In genomic region chr13:55510332-55510667, GRCm38 (mm10) we compare ENCODE assay signal across 8 mouse cellular contexts. TPM values are rescaled to one million over a fixed set of nuclear protein-coding genes. Genes with fewer than 3 reads are reported as not detected.
A peak's percentile ranks its signal among the peaks of the same experiment; 100 is the strongest.
DNase-seq lines count a peak whose midpoint lies in the region; ATAC-seq and TF ChIP-seq lines count a peak whose summit lies in the region.

No protein-coding gene starts in this region.

- peaks cover 52% of the 10 kb centered on the region for H3K36me3 ChIP-seq in kidney, embryonic 15.5 days
- peaks cover 54% of the 10 kb centered on the region for H3K36me3 ChIP-seq in embryonic facial prominence, embryonic 12.5 days
- peaks cover 22% of the 10 kb centered on the region for H3K36me3 ChIP-seq in limb, embryonic 11.5 days (ENCODE audit: control insufficient read depth, insufficient read depth, low read length)
- peaks cover 32% of the 10 kb centered on the region for H3K36me3 ChIP-seq in neural tube, embryonic 14.5 days (ENCODE audit: control insufficient read depth, insufficient read depth, low read length)

- peaks cover 6% of the 10 kb centered on the region; the same call in 1 of the 2 replicates for H3K27me3 ChIP-seq in kidney, embryonic 15.5 days
- H3K27me3 ChIP-seq in embryonic facial prominence, embryonic 12.5 days, result no peaks in the 10 kb centered on the region
- H3K27me3 ChIP-seq in limb, embryonic 11.5 days (ENCODE audit: control insufficient read depth, insufficient read depth, low read length), result no peaks in the 10 kb centered on the region
- H3K27me3 ChIP-seq in neural tube, embryonic 14.5 days (ENCODE audit: control insufficient read depth, insufficient read depth, low read length), result no peaks in the 10 kb centered on the region
- no peaks in the 10 kb centered on the region for H3K27me3 ChIP-seq in cerebellum, adult 2 months (ENCODE audit: control insufficient read depth, insufficient read depth, low read length)

- H3K4me3 ChIP-seq in kidney, embryonic 15.5 days (replicated peaks), result peak overlapping the region; percentile 89; the same call in 1 of the 2 replicates
- peak overlapping the region; percentile 89; the same call in 1 of the 2 replicates for H3K4me3 ChIP-seq in embryonic facial prominence, embryonic 12.5 days
- no peak overlapping the region for H3K4me3 ChIP-seq in limb, embryonic 11.5 days (ENCODE audit: low read depth, low read length)
- H3K4me3 ChIP-seq in neural tube, embryonic 14.5 days (ENCODE audit: low read depth, low read length), result no peak overlapping the region
- no peak overlapping the region for H3K4me3 ChIP-seq in cerebellum, adult 2 months (replicated peaks; ENCODE audit: insufficient read depth, low read depth, low read length)

- no peak for ATAC-seq in kidney, embryonic 15.5 days (replicated peaks; ENCODE audit: low FRiP score)
- ATAC-seq in embryonic facial prominence, embryonic 12.5 days (ENCODE audit: insufficient number of reproducible peaks, insufficient read depth, low FRiP score, low TSS enrichment), result peak; percentile 6; the same call in 1 of the 2 replicates
- no peak for ATAC-seq in limb, embryonic 11.5 days (ENCODE audit: insufficient number of reproducible peaks, low FRiP score, low TSS enrichment, low read depth)
- no peak for ATAC-seq in neural tube, embryonic 14.5 days (ENCODE audit: low read depth)

- H3K27ac ChIP-seq in kidney, embryonic 15.5 days, result peak overlapping the region; percentile 94
- peak overlapping the region; percentile 88 for H3K27ac ChIP-seq in embryonic facial prominence, embryonic 12.5 days
- no peak overlapping the region for H3K27ac ChIP-seq in limb, embryonic 11.5 days (replicated peaks; ENCODE audit: low read depth, low read length)
- peak overlapping the region; percentile 45 for H3K27ac ChIP-seq in neural tube, embryonic 14.5 days (ENCODE audit: low read depth, low read length)
- H3K27ac ChIP-seq in cerebellum, adult 2 months (ENCODE audit: insufficient read depth, low read length), result no peak overlapping the region

- H3K4me2 ChIP-seq in kidney, embryonic 15.5 days, result peak overlapping the region; percentile 89
- peak overlapping the region; percentile 66 for H3K4me2 ChIP-seq in embryonic facial prominence, embryonic 12.5 days (replicated peaks)
- H3K4me2 ChIP-seq in limb, embryonic 11.5 days (ENCODE audit: low read depth, severe bottlenecking), result peak overlapping the region; percentile 86; the same call in 1 of the 2 replicates
- H3K4me2 ChIP-seq in neural tube, embryonic 14.5 days (ENCODE audit: low read depth, low read length), result no peak overlapping the region

- WGBS in kidney, embryonic 15.5 days, result 26% methylated on average over 3 of the region's 3 CpGs
- 24% methylated on average over 3 of the region's 3 CpGs for WGBS in embryonic facial prominence, embryonic 12.5 days
- 19% methylated on average over 3 of the region's 3 CpGs for WGBS in limb, embryonic 11.5 days
- 25% methylated on average over 3 of the region's 3 CpGs for WGBS in neural tube, embryonic 14.5 days
- WGBS in cerebellum, adult 2 months, result 91% methylated on average over 3 of the region's 3 CpGs

- no peak for TF ChIP-seq CTCF in cerebellum, adult 2 months (IDR thresholded peaks at IDR 0.05; ENCODE audit: borderline replicate concordance, insufficient read depth, low read depth, low read length)

- no peak for TF ChIP-seq POLR2A in cerebellum, adult 2 months (IDR thresholded peaks at IDR 0.05; ENCODE audit: borderline replicate concordance, insufficient read depth, low read length)

- H3K9me3 ChIP-seq in kidney, embryonic 15.5 days (replicated peaks), result no peaks in the 10 kb centered on the region
- no peaks in the 10 kb centered on the region for H3K9me3 ChIP-seq in embryonic facial prominence, embryonic 12.5 days
- no peaks in the 10 kb centered on the region for H3K9me3 ChIP-seq in limb, embryonic 11.5 days (ENCODE audit: control insufficient read depth, low read length)
- H3K9me3 ChIP-seq in neural tube, embryonic 14.5 days (ENCODE audit: control insufficient read depth, low read length), result no peaks in the 10 kb centered on the region

- H3K9ac ChIP-seq in kidney, embryonic 15.5 days, result no peak overlapping the region
- 0 out of 2 replicates have a peak overlapping the region, but pooled peaks have one; percentile 87 for H3K9ac ChIP-seq in embryonic facial prominence, embryonic 12.5 days
- H3K9ac ChIP-seq in limb, embryonic 11.5 days (ENCODE audit: low read length), result no peak overlapping the region
- H3K9ac ChIP-seq in neural tube, embryonic 14.5 days (replicated peaks; ENCODE audit: low read depth, low read length), result 0 out of 2 replicates have a peak overlapping the region, but pooled peaks have one; percentile 32

- no peak for DNase-seq in kidney, adult 8-10 months
- DNase-seq in limb, embryonic 11.5 days (ENCODE audit: low spot score), result no peak
- DNase-seq in right cerebral cortex, postnatal 14 days, result no peak
- no peak for DNase-seq in cerebellum, adult 2 months
- DNase-seq in adrenal gland, postnatal 4 days (ENCODE audit: low spot score in 2 of 2), result no peak

- peaks cover 37% of the 10 kb centered on the region for H3K4me1 ChIP-seq in kidney, embryonic 15.5 days
- H3K4me1 ChIP-seq in embryonic facial prominence, embryonic 12.5 days, result peaks cover 28% of the 10 kb centered on the region
- H3K4me1 ChIP-seq in limb, embryonic 11.5 days (ENCODE audit: control insufficient read depth, insufficient read depth, low read length), result peaks cover 27% of the 10 kb centered on the region
- peaks cover 23% of the 10 kb centered on the region for H3K4me1 ChIP-seq in neural tube, embryonic 14.5 days (ENCODE audit: control insufficient read depth, insufficient read depth, low read length)
- peaks cover 9% of the 10 kb centered on the region for H3K4me1 ChIP-seq in cerebellum, adult 2 months (ENCODE audit: control insufficient read depth, insufficient read depth, low read length)

RNA-seq across cellular contexts. Expression of gene Pdlim7, which starts 3.2 kb away (rescaled TPM):
- polyA plus RNA-seq in kidney, embryonic 15.5 days (2015; fragmentation: Nextera tagmentation; extraction: Ambion mirVana), result 141 and 169 TPM in 2 replicates
- polyA plus RNA-seq in embryonic facial prominence, embryonic 12.5 days (2016; fragmentation: Nextera tagmentation; extraction: Ambion mirVana), result 172 and 182 TPM in 2 replicates
- polyA plus RNA-seq in limb, embryonic 11.5 days (2014; fragmentation: Nextera tagmentation; extraction: Ambion mirVana), result 154 and 155 TPM in 2 replicates
- 142 and 163 TPM in 2 replicates for polyA plus RNA-seq in neural tube, embryonic 14.5 days (2014; fragmentation: Nextera tagmentation; extraction: Ambion mirVana)
- polyA plus RNA-seq in cerebellum, adult 2 months (2012; rRNA removed), result 66.8 and 67.2 TPM in 2 replicates
- 10 to 100 TPM; 44.5 to 47.1 TPM for total RNA-seq in adrenal gland, postnatal 4 days (2021)

RNA-seq across cellular contexts. Expression of gene Dok3, which starts 18.8 kb away (rescaled TPM):
- polyA plus RNA-seq in kidney, embryonic 15.5 days (2015; fragmentation: Nextera tagmentation; extraction: Ambion mirVana), result 2.9 and 3.0 TPM in 2 replicates
- polyA plus RNA-seq in embryonic facial prominence, embryonic 12.5 days (2016; fragmentation: Nextera tagmentation; extraction: Ambion mirVana), result 2.5 and 3.0 TPM in 2 replicates
- 1.6 and 2.7 TPM in 2 replicates for polyA plus RNA-seq in limb, embryonic 11.5 days (2014; fragmentation: Nextera tagmentation; extraction: Ambion mirVana)
- 4.2 and 4.6 TPM in 2 replicates for polyA plus RNA-seq in neural tube, embryonic 14.5 days (2014; fragmentation: Nextera tagmentation; extraction: Ambion mirVana)
- polyA plus RNA-seq in cerebellum, adult 2 months (2012; rRNA removed), result 9.3 and 9.8 TPM in 2 replicates
- total RNA-seq in adrenal gland, postnatal 4 days (2021), result 1 to 10 TPM; 2.6 to 4.7 TPM

RNA-seq across cellular contexts. Expression of gene Dbn1, which starts 22.4 kb away (rescaled TPM):
- polyA plus RNA-seq in kidney, embryonic 15.5 days (2015; fragmentation: Nextera tagmentation; extraction: Ambion mirVana), result 168 and 193 TPM in 2 replicates
- 383 and 387 TPM in 2 replicates for polyA plus RNA-seq in embryonic facial prominence, embryonic 12.5 days (2016; fragmentation: Nextera tagmentation; extraction: Ambion mirVana)
- polyA plus RNA-seq in limb, embryonic 11.5 days (2014; fragmentation: Nextera tagmentation; extraction: Ambion mirVana), result 299 and 318 TPM in 2 replicates
- polyA plus RNA-seq in neural tube, embryonic 14.5 days (2014; fragmentation: Nextera tagmentation; extraction: Ambion mirVana), result 376 and 450 TPM in 2 replicates
- 97.4 and 108 TPM in 2 replicates for polyA plus RNA-seq in cerebellum, adult 2 months (2012; rRNA removed)
- total RNA-seq in adrenal gland, postnatal 4 days (2021), result 10 to 100 TPM; 56.4 to 75.6 TPM

RNA-seq across cellular contexts. Expression of gene Ddx41, which starts 26.2 kb away (rescaled TPM):
- 80.4 and 87.4 TPM in 2 replicates for polyA plus RNA-seq in kidney, embryonic 15.5 days (2015; fragmentation: Nextera tagmentation; extraction: Ambion mirVana)
- 78.5 and 80.3 TPM in 2 replicates for polyA plus RNA-seq in embryonic facial prominence, embryonic 12.5 days (2016; fragmentation: Nextera tagmentation; extraction: Ambion mirVana)
- polyA plus RNA-seq in limb, embryonic 11.5 days (2014; fragmentation: Nextera tagmentation; extraction: Ambion mirVana), result 82.5 and 84.0 TPM in 2 replicates
- 51.3 and 54.1 TPM in 2 replicates for polyA plus RNA-seq in neural tube, embryonic 14.5 days (2014; fragmentation: Nextera tagmentation; extraction: Ambion mirVana)
- 66.3 and 70.3 TPM in 2 replicates for polyA plus RNA-seq in cerebellum, adult 2 months (2012; rRNA removed)
- 10 to 100 TPM; 54.0 to 57.4 TPM for total RNA-seq in adrenal gland, postnatal 4 days (2021)

RNA-seq across cellular contexts. Expression of gene Prr7, which starts 46.2 kb away (rescaled TPM):
- polyA plus RNA-seq in kidney, embryonic 15.5 days (2015; fragmentation: Nextera tagmentation; extraction: Ambion mirVana), result 0.70 and 0.75 TPM in 2 replicates
- 1.1 and 1.3 TPM in 2 replicates for polyA plus RNA-seq in embryonic facial prominence, embryonic 12.5 days (2016; fragmentation: Nextera tagmentation; extraction: Ambion mirVana)
- polyA plus RNA-seq in limb, embryonic 11.5 days (2014; fragmentation: Nextera tagmentation; extraction: Ambion mirVana), result 1.1 and 1.6 TPM in 2 replicates
- polyA plus RNA-seq in neural tube, embryonic 14.5 days (2014; fragmentation: Nextera tagmentation; extraction: Ambion mirVana), result 5.8 and 6.7 TPM in 2 replicates
- 10.7 and 13.0 TPM in 2 replicates for polyA plus RNA-seq in cerebellum, adult 2 months (2012; rRNA removed)
- 1 to 10 TPM; 6.4 to 8.0 TPM for total RNA-seq in adrenal gland, postnatal 4 days (2021)

Comparison
In these comparisons a context has a peak if more than half of its experiments do, and no peak if none do; other contexts are left out.
1. H3K27ac ChIP-seq: peak in kidney, embryonic 15.5 days (single experiment), embryonic facial prominence, embryonic 12.5 days (single experiment) and neural tube, embryonic 14.5 days (single experiment); none in limb, embryonic 11.5 days (single experiment) and cerebellum, adult 2 months (single experiment).
2. H3K4me3 ChIP-seq: peak in kidney, embryonic 15.5 days (single experiment) and embryonic facial prominence, embryonic 12.5 days (single experiment); none in limb, embryonic 11.5 days (single experiment), neural tube, embryonic 14.5 days (single experiment) and cerebellum, adult 2 months (single experiment).
3. H3K9ac ChIP-seq: peak in embryonic facial prominence, embryonic 12.5 days (single experiment) and neural tube, embryonic 14.5 days (single experiment); none in kidney, embryonic 15.5 days (single experiment) and limb, embryonic 11.5 days (single experiment).